Mouse (Mus musculus) midbrain, postnatal 0 days (tissue): ENCODE results near the gene Tle4. TPM values are rescaled to one million over a fixed set of nuclear protein-coding genes. Genes with fewer than 3 reads are reported as not detected.

Source experiments
- ATAC-seq: fragments of 200-750 bp; cut with Nextera tagmentation; 2 replicates; pipeline ENCODE4 v1.8.0; 2017; ENCODE audit warnings: moderate number of reproducible peaks, mild to moderate bottlenecking, moderate TSS enrichment, moderate library complexity; ENCODE audit not compliant: low FRiP score
- DNase-seq: peaks from one replicate; pipeline ENCODE4 v3.0.0-alpha.2; 2015; ENCODE audit warnings: low spot score
- H3K27ac ChIP-seq: fragments of 300-500 bp; sonication (generic); 2 replicates; pipeline ENCODE4 v1.5.1; 2014; ENCODE audit warnings: low read depth, mild to moderate bottlenecking, low read length, mixed read lengths
- H3K27me3 ChIP-seq: fragments of 300-500 bp; sonication (generic); 2 replicates; pipeline ENCODE4 v1.6.1; 2014; ENCODE audit warnings: low read length, control low read depth, mixed read lengths; ENCODE audit not compliant: insufficient read depth
- H3K36me3 ChIP-seq: fragments of 300-500 bp; sonication (generic); 2 replicates; pipeline ENCODE4 v1.6.1; 2014; ENCODE audit warnings: low read length, control low read depth, mixed read lengths; ENCODE audit not compliant: insufficient read depth
- H3K4me1 ChIP-seq: fragments of 300-500 bp; sonication (generic); 2 replicates; pipeline ENCODE4 v1.6.1; 2014; ENCODE audit warnings: mild to moderate bottlenecking, control low read depth, antibody characterized with exemption, low read length, mixed read lengths; ENCODE audit not compliant: insufficient read depth
- H3K4me2 ChIP-seq: fragments of 300-500 bp; sonication (generic); 2 replicates; pipeline ENCODE4 v1.6.1; 2014; ENCODE audit warnings: low read depth, mild to moderate bottlenecking, low read length, mixed read lengths; ENCODE audit not compliant: poor library complexity, severe bottlenecking
- H3K4me3 ChIP-seq: fragments of 300-500 bp; sonication (generic); 2 replicates; pipeline ENCODE4 v1.5.1; 2014; ENCODE audit warnings: low read depth, mild to moderate bottlenecking, low read length, moderate library complexity
- H3K9ac ChIP-seq: fragments of 300-500 bp; sonication (generic); replicated peaks from 2 replicates; pipeline ENCODE4 v1.6.1; 2014; ENCODE audit warnings: mild to moderate bottlenecking, low read length, moderate library complexity, mixed read lengths; ENCODE audit not compliant: poor library complexity, severe bottlenecking
- H3K9me3 ChIP-seq: fragments of 300-500 bp; sonication (generic); 2 replicates; pipeline ENCODE4 v1.6.1; 2016; ENCODE audit warnings: low read length, control low read depth
- CTCF ChIP-seq: IDR thresholded peaks from 2 replicates; pipeline ENCODE4 v1.5.1; 2016; ENCODE audit warnings: antibody characterized with exemption, mild to moderate bottlenecking
- WGBS: fragments of 180-500 bp; shearing (Covaris S2); extraction: QIAGEN DNeasy Blood & Tissue Kit; methylation state at CpG from one replicate; pipeline ENCODE4 v1.1.7; 2014; 5-methylcytosine and 5-hydroxymethylcytosine counted together
- polyA plus RNA-seq: library from polyadenylated mRNA; unstranded; fragments of >200 nt; fragmentation: Nextera tagmentation; extraction: Ambion mirVana; gene quantifications from 2 replicates; pipeline ENCODE4 v1.2.1, GENCODE M21; 2015
- total RNA-seq: library from RNA; depleted of rRNA; stranded (reverse); fragments of >200 nt; gene quantifications from 2 replicates; pipeline ENCODE4 v1.2.3, GENCODE M21; 2014

Tle4 gene
- total and polyA plus RNA-seq, 2 experiments from 2014 or later: 21.4 to 54.6 TPM

- no peak overlapping the region for H3K4me3 ChIP-seq
- H3K27me3 ChIP-seq: no peaks in the 10 kb centered on the region
- H3K27ac ChIP-seq: no peak overlapping the region
- 93% methylated on average over 3 of the region's 3 CpGs for WGBS
- 0 out of 2 replicates have a peak, but pooled peaks cover 3% of the 10 kb centered on the region for H3K4me1 ChIP-seq
- no peak for TF ChIP-seq CTCF
- H3K36me3 ChIP-seq: no peaks in the 10 kb centered on the region
- DNase-seq (no peak), ATAC-seq (no peak)
- H3K9me3 ChIP-seq: no peaks in the 10 kb centered on the region
- no peak overlapping the region for H3K4me2 ChIP-seq
- no peak overlapping the region for H3K9ac ChIP-seq
Measured at GRCm38 (mm10) chr19:14600354-14600753, 2.5 kb upstream of the Tle4 start.

DNA sequence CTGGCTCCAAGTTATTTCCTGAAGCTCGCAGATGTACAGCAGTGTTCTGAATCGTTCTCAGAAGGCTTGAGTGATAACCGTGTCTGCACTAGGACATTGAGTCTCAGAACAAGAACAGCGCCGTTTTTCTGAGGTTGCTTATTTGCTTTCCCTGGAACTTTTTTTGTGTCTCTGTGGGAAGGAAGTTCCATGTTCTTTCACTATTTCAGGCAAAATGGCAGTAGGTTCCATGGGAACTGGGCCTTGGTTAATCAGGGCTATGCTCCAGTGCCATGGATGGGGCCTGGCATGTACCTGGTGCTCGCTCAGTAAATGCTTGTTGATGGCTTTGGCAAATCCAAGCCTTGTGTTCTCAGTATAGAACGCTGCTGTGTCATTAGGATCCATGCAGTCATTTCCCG, 2.0 kb upstream of the Tle4 start:
- H3K9ac ChIP-seq: no peak overlapping the region
- TF ChIP-seq CTCF: no peak
- H3K36me3 ChIP-seq: no peaks in the 10 kb centered on the region
- H3K27ac ChIP-seq: no peak overlapping the region
- 47% methylated on average over 8 of the region's 8 CpGs for WGBS
- no peak overlapping the region for H3K4me3 ChIP-seq
- no peaks in the 10 kb centered on the region for H3K9me3 ChIP-seq
- DNase-seq (no peak), ATAC-seq (no peak)
- no peaks in the 10 kb centered on the region for H3K27me3 ChIP-seq
- H3K4me2 ChIP-seq: no peak overlapping the region
- H3K4me1 ChIP-seq: 0 out of 2 replicates have a peak, but pooled peaks cover 3% of the 10 kb centered on the region

GRCm38 (mm10) chr19:14598690-14599288, 938 bp upstream of the Tle4 start:
- WGBS: under 1% methylated on average over 46 of the region's 46 CpGs
- TF ChIP-seq CTCF: no peak
- H3K4me2 ChIP-seq: peak overlapping the region; percentile 63
- H3K27me3 ChIP-seq: no peaks in the 10 kb centered on the region
- peak overlapping the region; percentile 49 for H3K4me3 ChIP-seq
- peak overlapping the region; percentile 52 for H3K9ac ChIP-seq
- no peaks in the 10 kb centered on the region for H3K9me3 ChIP-seq
- H3K4me1 ChIP-seq: 0 out of 2 replicates have a peak, but pooled peaks cover 3% of the 10 kb centered on the region
- ATAC-seq: peak; percentile 38
- H3K27ac ChIP-seq: peak overlapping the region; percentile 92
- no peak for DNase-seq
- H3K36me3 ChIP-seq: no peaks in the 10 kb centered on the region

DNA sequence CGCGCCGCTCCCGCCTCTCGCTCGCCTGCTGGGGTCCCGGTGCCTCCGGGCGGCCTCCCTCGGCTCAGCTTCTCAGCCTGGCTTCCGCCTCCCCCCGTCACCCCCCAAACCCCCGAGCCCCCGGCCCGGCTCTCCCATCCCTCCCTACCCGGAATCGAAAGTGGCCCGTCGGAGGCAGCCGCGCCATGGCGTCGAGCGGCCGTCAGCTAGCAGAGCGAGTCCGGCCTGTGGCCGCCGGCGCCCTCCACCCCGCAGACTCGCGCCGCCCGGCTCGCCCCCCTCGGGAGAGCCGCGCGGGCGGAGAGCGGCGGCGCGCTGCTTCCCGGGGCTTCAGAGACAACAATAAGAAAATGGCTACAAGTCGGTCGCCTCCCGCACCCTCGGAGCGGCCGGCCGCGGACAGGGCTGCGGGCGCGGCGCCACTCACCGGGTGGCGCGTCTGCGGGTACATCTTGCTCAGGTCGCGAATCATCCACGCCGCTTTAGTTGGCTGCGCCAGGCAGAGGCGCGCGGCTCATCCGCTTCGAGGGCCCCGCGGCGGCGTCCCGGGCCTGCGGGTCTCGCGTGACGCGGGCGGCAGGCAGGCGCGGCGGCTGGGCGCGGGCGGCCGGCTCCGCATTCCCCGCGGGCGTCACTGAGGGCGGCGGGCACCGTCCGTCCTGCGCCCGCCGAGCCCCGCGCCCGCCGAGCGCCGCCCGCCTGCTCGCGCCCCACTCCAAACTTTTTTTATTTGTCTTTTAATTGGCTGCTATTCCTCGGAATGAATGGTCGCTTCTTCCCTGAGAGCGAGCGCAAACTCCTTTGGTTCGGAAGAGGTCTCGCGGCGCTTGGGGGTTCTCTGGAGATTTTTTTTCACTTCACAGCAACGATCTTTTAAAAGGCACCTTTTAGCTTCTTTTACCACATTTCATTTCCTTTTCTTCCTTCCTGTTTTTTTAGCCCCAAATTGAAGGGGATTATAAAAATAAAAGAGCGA, 622 bp downstream of the Tle4 start:
- Histone ChIP-seq H3K27ac (peak overlapping the region; percentile 91), H3K4me2 (peak overlapping the region; percentile 63), H3K27me3 (no peaks in the 10 kb centered on the region), H3K4me3 (peak overlapping the region; percentile 95), H3K36me3 (no peaks in the 10 kb centered on the region), H3K4me1 (peaks cover 5% of the 10 kb centered on the region; the same call in 1 of the 2 replicates), H3K9me3 (no peaks in the 10 kb centered on the region), H3K9ac (peak overlapping the region; percentile 86)
- no peak for TF ChIP-seq CTCF
- ATAC-seq: no peak
- under 1% methylated on average over 76 of the region's 120 CpGs for WGBS
- DNase-seq: peak; percentile 67

GRCm38 (mm10) chr19:14596358-14596940, 1.4 kb downstream of the Tle4 start:
- Histone ChIP-seq H3K4me2 (peak overlapping the region; percentile 63), H3K36me3 (no peaks in the 10 kb centered on the region), H3K9ac (peak overlapping the region; percentile 86), H3K27me3 (no peaks in the 10 kb centered on the region), H3K9me3 (no peaks in the 10 kb centered on the region), H3K4me3 (peak overlapping the region; percentile 95), H3K27ac (peak overlapping the region; percentile 91), H3K4me1 (peaks cover 9% of the 10 kb centered on the region; the same call in 1 of the 2 replicates)
- no peak for TF ChIP-seq CTCF
- DNase-seq (no peak), ATAC-seq (no peak)
- 1% methylated on average over 12 of the region's 12 CpGs for WGBS
